Mouse (Mus musculus) neural tube, embryonic 10.5 days (tissue): ENCODE data around the gene Dio3.

Experiments used
- DNase-seq: peaks from one replicate; pipeline ENCODE4 v3.0.0-alpha.2; 2017; ENCODE audit warnings: low spot score; ENCODE audit errors: extremely low spot score

The Dio3 gene

GRCm38 (mm10) chr12:110319696-110320095 lies 40.8 kb downstream of the Dio3 start:
- DNase-seq = no peak
